ENCODE assay signal across 8 mouse cellular contexts in the genomic region with DNA sequence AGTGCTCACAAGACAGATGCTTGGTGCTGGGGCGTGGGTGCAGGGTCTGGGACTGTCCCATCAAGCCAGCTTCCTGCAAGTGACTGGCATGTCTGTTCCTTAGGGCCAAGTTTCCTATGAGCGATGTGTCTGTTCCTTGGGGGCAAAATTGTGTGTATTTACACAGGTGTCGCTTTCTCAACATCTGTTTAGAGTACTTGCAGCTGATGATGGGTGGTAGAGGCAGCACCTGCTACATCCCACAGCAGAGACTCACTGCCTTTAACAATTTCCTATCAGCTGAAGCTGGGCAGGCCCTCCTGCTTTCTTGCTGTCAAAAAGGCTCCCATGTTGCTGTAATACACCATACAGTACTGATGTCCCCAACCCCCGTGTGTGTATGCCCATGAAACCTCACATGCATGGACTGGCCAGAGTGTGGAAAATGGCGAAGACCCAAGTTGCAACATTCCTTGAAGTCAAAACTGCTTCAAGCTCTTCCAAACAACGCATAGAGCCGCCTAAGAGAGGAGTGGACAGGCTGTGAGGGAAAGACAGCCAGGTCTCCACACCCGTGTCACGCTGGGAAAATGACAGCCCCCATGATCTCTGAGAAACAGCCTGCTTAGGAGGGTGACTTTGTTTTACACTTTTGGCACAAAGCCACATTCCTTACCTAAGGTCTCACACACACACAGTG. TPM values are rescaled to one million over a fixed set of nuclear protein-coding genes. Genes with fewer than 3 reads are reported as not detected.
DNase-seq lines count a peak whose midpoint lies in the region; ATAC-seq lines count a peak whose summit lies in the region.

No protein-coding gene starts in this region.

- no peak for DNase-seq in heart, adult 8-10 months (ENCODE audit: low spot score)
- DNase-seq in urinary bladder, postnatal 36 days (ENCODE audit: low spot score in 2 of 2): peak; percentile 7 to 12
- DNase-seq in urinary bladder, postnatal 14 days (ENCODE audit: low spot score): no peak
- peak; percentile 6 for DNase-seq in telencephalon, adult 2 months (ENCODE audit: low read depth, low spot score)
- DNase-seq in layer of hippocampus, postnatal 25 days (ENCODE audit: extremely low spot score in 1 of 2, low spot score in 1 of 2): no peak

- H3K4me3 ChIP-seq in heart, embryonic 13.5 days: peak overlapping the region; percentile 69
- H3K4me3 ChIP-seq in hindbrain, embryonic 12.5 days: peak overlapping the region; percentile 92
- peak overlapping the region; percentile 44 for H3K4me3 ChIP-seq in macrophage (ENCODE audit: inconsistent target)

- H3K4me2 ChIP-seq in heart, embryonic 13.5 days: peak overlapping the region; percentile 81
- H3K4me2 ChIP-seq in hindbrain, embryonic 12.5 days (replicated peaks): peak overlapping the region; percentile 80

- ATAC-seq in heart, embryonic 13.5 days (ENCODE audit: extremely low read depth, insufficient number of reproducible peaks, low FRiP score, low TSS enrichment): no peak
- ATAC-seq in hindbrain, embryonic 12.5 days (ENCODE audit: low FRiP score): no peak; the same call in 1 of the 2 replicates

- peak overlapping the region; percentile 79 for H3K9ac ChIP-seq in heart, embryonic 13.5 days
- H3K9ac ChIP-seq in hindbrain, embryonic 12.5 days: peak overlapping the region; percentile 78

- no peaks in the 10 kb centered on the region for H3K9me3 ChIP-seq in heart, embryonic 13.5 days
- H3K9me3 ChIP-seq in hindbrain, embryonic 12.5 days (replicated peaks): no peaks in the 10 kb centered on the region

- peak overlapping the region; percentile 94 for H3K27ac ChIP-seq in heart, embryonic 13.5 days (replicated peaks)
- H3K27ac ChIP-seq in hindbrain, embryonic 12.5 days: peak overlapping the region; percentile 97
- H3K27ac ChIP-seq in macrophage: peak overlapping the region; percentile 99

- peaks cover 35% of the 10 kb centered on the region for H3K79me2 ChIP-seq in macrophage (ENCODE audit: inconsistent target)

- WGBS in heart, embryonic 13.5 days: 28% methylated on average over 9 of the region's 9 CpGs
- WGBS in hindbrain, embryonic 12.5 days: 22% methylated on average over 9 of the region's 9 CpGs
- 33% methylated on average over 9 of the region's 9 CpGs for WGBS in macrophage (ENCODE audit: missing documents)

- peaks cover 22% of the 10 kb centered on the region for H3K36me3 ChIP-seq in heart, embryonic 13.5 days
- peaks cover 19% of the 10 kb centered on the region for H3K36me3 ChIP-seq in hindbrain, embryonic 12.5 days
- H3K36me3 ChIP-seq in macrophage (ENCODE audit: inconsistent target): peaks cover 22% of the 10 kb centered on the region

- H3K27me3 ChIP-seq in heart, embryonic 13.5 days (replicated peaks): no peaks in the 10 kb centered on the region
- H3K27me3 ChIP-seq in hindbrain, embryonic 12.5 days: no peaks in the 10 kb centered on the region

- peaks cover 49% of the 10 kb centered on the region for H3K4me1 ChIP-seq in heart, embryonic 13.5 days
- peaks cover 36% of the 10 kb centered on the region for H3K4me1 ChIP-seq in hindbrain, embryonic 12.5 days

RNA-seq across cellular contexts. Expression of a gene that starts 0.9 kb away (rescaled TPM):
- 26.7 and 29.0 TPM in 2 replicates for polyA plus RNA-seq in heart, embryonic 13.5 days (2015; fragmentation: Nextera tagmentation; extraction: Ambion mirVana)
- 10 to 100 TPM; 17.3 to 23.6 (median 18.3) TPM for total RNA-seq in heart, adult 8-10 months (2022)
- polyA plus RNA-seq in hindbrain, embryonic 12.5 days (2016; fragmentation: Nextera tagmentation; extraction: Ambion mirVana): 95.6 and 101 TPM in 2 replicates
- 100 to 1,000 TPM in 19 of 26 experiments, 10 to 100 TPM in 7; 51.9 to 414 (median 129) TPM for total RNA-seq in macrophage (2018; cell fraction: chromatin; rRNA removed)
- 100 to 1,000 TPM in 19 of 26 experiments, 10 to 100 TPM in 7; 63.8 to 293 (median 134) TPM for total RNA-seq in macrophage (2018; cell fraction: cytosol; rRNA removed)
- total RNA-seq in macrophage (2018; cell fraction: nucleus; rRNA removed): 100 to 1,000 TPM in 23 of 26 experiments, 10 to 100 TPM in 3; 77.3 to 406 (median 214) TPM
- polyA plus RNA-seq in macrophage (2018): 37.8 to 108 TPM (median 89.9 TPM) in 3 replicates
- 10 to 100 TPM; 64.8 to 70.4 TPM for total RNA-seq in layer of hippocampus, postnatal 25 days (2021)

Comparison
In these comparisons a context has a peak if more than half of its experiments do, and no peak if none do; other contexts are left out.
1. DNase-seq: peak in urinary bladder, postnatal 36 days (2 of 2) and telencephalon, adult 2 months (single experiment); none in heart, adult 8-10 months (single experiment), urinary bladder, postnatal 14 days (single experiment) and layer of hippocampus, postnatal 25 days (0 of 2).
2. Peak in every context shown above with its lines, with median percentiles within 50 percentile points of each other: H3K27ac ChIP-seq and H3K4me3 ChIP-seq.